Mouse (Mus musculus) forebrain, embryonic 10.5 days (tissue): Measurements from ENCODE around the gene Rpl18. TPM values are rescaled to one million over a fixed set of nuclear protein-coding genes. Genes with fewer than 3 reads are reported as not detected.
A peak's percentile ranks its signal among the peaks of the same experiment; 100 is the strongest.

Source experiments
- DNase-seq: peaks from one replicate; pipeline ENCODE4 v3.0.0-alpha.2; 2017; ENCODE audit warnings: low spot score; ENCODE audit errors: extremely low spot score
- H3K27ac ChIP-seq: fragments of 300-500 bp; sonication (generic); 2 replicates; pipeline ENCODE4 v1.5.1; 2016; ENCODE audit warnings: mild to moderate bottlenecking
- H3K27me3 ChIP-seq: fragments of 300-500 bp; sonication (generic); 2 replicates; pipeline ENCODE4 v1.6.1; 2016; ENCODE audit warnings: mild to moderate bottlenecking; ENCODE audit not compliant: poor library complexity, severe bottlenecking
- H3K36me3 ChIP-seq: fragments of 300-500 bp; sonication (generic); replicated peaks from 2 replicates; pipeline ENCODE4 v1.6.1; 2016; ENCODE audit warnings: mild to moderate bottlenecking, moderate library complexity
- H3K4me1 ChIP-seq: fragments of 300-500 bp; sonication (generic); 2 replicates; pipeline ENCODE4 v1.6.1; 2016
- H3K4me3 ChIP-seq: fragments of 300-500 bp; sonication (generic); 2 replicates; pipeline ENCODE4 v1.5.1; 2016; ENCODE audit warnings: mild to moderate bottlenecking, moderate library complexity
- H3K9me3 ChIP-seq: fragments of 300-500 bp; sonication (generic); 2 replicates; pipeline ENCODE4 v1.6.1; 2016; ENCODE audit warnings: mild to moderate bottlenecking, moderate library complexity
- WGBS: fragments of 180-500 bp; shearing (Covaris S2); methylation state at CpG from one replicate; pipeline ENCODE4 v1.1.7; 2016; 5-methylcytosine and 5-hydroxymethylcytosine counted together
- polyA plus RNA-seq: library from polyadenylated mRNA; unstranded; fragments of >200 nt; fragmentation: Nextera tagmentation; extraction: Ambion mirVana; gene quantifications from 2 replicates; pipeline ENCODE4 v1.2.1, GENCODE M21; 2016

The Rpl18 gene
- 1,181 and 1,186 TPM in 2 replicates for polyA plus RNA-seq

- H3K4me3 ChIP-seq = peak within 1 kb of the TSS; percentile 96
- H3K27ac ChIP-seq = peak within 1 kb of the TSS; percentile 90
- H3K4me1 ChIP-seq = peaks cover 61% of the 10 kb centered on the region
- DNase-seq = peak; percentile 95
- H3K36me3 ChIP-seq = peaks cover 52% of the 10 kb centered on the region
- 7% methylated on average over 34 of the region's 34 CpGs for WGBS
- H3K9me3 ChIP-seq = no peaks in the 10 kb centered on the region
- H3K27me3 ChIP-seq = no peaks in the 10 kb centered on the region
Observed at GRCm38 (mm10) chr7:45715090-45715708, at the start of gene Rpl18. Gene Rpl18, plus strand, starts transcription at chr7:45715457.

GRCm38 (mm10) chr7:45666161-45666560 is 49.1 kb upstream of the Rpl18 start, which contains the start of gene Fut2:
Gene Fut2, minus strand, starts transcription at chr7:45666394.
- 79% methylated on average over 7 of the region's 7 CpGs for WGBS
- no peaks in the 10 kb centered on the region for H3K27me3 ChIP-seq
- no peaks in the 10 kb centered on the region for H3K36me3 ChIP-seq
- H3K4me3 ChIP-seq = no peak within 1 kb of the TSS
- peaks cover 3% of the 10 kb centered on the region; the same call in 1 of the 2 replicates for H3K9me3 ChIP-seq
- no peak within 1 kb of the TSS; the same call in 1 of the 2 replicates for H3K27ac ChIP-seq
- no peak for DNase-seq
- H3K4me1 ChIP-seq = peaks cover 31% of the 10 kb centered on the region

GRCm38 (mm10) chr7:45667761-45668160 is 47.5 kb upstream of the Rpl18 start:
- H3K4me1 ChIP-seq = peaks cover 31% of the 10 kb centered on the region
- no peak for DNase-seq
- no peaks in the 10 kb centered on the region for H3K27me3 ChIP-seq
- H3K9me3 ChIP-seq = peaks cover 3% of the 10 kb centered on the region; the same call in 1 of the 2 replicates
- H3K36me3 ChIP-seq = no peaks in the 10 kb centered on the region
- H3K4me3 ChIP-seq = no peak overlapping the region
- no peak overlapping the region for H3K27ac ChIP-seq
- 65% methylated on average over 14 of the region's 14 CpGs for WGBS

GRCm38 (mm10) chr7:45668921-45669320 is 46.3 kb upstream of the Rpl18 start:
- H3K36me3 ChIP-seq = no peaks in the 10 kb centered on the region
- no peak overlapping the region for H3K4me3 ChIP-seq
- no peak overlapping the region for H3K27ac ChIP-seq
- peaks cover 24% of the 10 kb centered on the region for H3K4me1 ChIP-seq
- peaks cover 3% of the 10 kb centered on the region; the same call in 1 of the 2 replicates for H3K9me3 ChIP-seq
- H3K27me3 ChIP-seq = no peaks in the 10 kb centered on the region
- no peak for DNase-seq
- WGBS = 94% methylated on average over 9 of the region's 9 CpGs

GRCm38 (mm10) chr7:45677627-45678295 is 37.5 kb upstream of the Rpl18 start:
- 88% methylated on average over 7 of the region's 7 CpGs for WGBS

GRCm38 (mm10) chr7:45678513-45678912 is 36.7 kb upstream of the Rpl18 start:
- WGBS = 96% methylated on average over 14 of the region's 14 CpGs
- Histone ChIP-seq H3K27me3 (no peaks in the 10 kb centered on the region), H3K36me3 (no peaks in the 10 kb centered on the region), H3K4me3 (no peak overlapping the region), H3K9me3 (no peaks in the 10 kb centered on the region), H3K4me1 (peaks cover 21% of the 10 kb centered on the region), H3K27ac (no peak overlapping the region)
- no peak for DNase-seq

More at GRCm38 (mm10) chr7:45677627-45678295, 37.5 kb upstream of the Rpl18 start:
- Histone ChIP-seq H3K4me3 (no peak overlapping the region), H3K4me1 (peaks cover 13% of the 10 kb centered on the region), H3K27ac (0 out of 2 replicates have a peak overlapping the region, but pooled peaks have one; percentile 4), H3K9me3 (no peaks in the 10 kb centered on the region), H3K36me3 (no peaks in the 10 kb centered on the region), H3K27me3 (no peaks in the 10 kb centered on the region)
- DNase-seq = no peak

- Histone ChIP-seq H3K27me3 (no peaks in the 10 kb centered on the region), H3K4me1 (peaks cover 35% of the 10 kb centered on the region), H3K36me3 (no peaks in the 10 kb centered on the region), H3K27ac (no peak overlapping the region), H3K9me3 (no peaks in the 10 kb centered on the region), H3K4me3 (no peak overlapping the region)
- no peak for DNase-seq
- WGBS = 74% methylated on average over 14 of the region's 14 CpGs
Observed at GRCm38 (mm10) chr7:45679966-45680621, 35.2 kb upstream of the Rpl18 start.

- H3K36me3 ChIP-seq = no peaks in the 10 kb centered on the region
- no peak for DNase-seq
- WGBS = 87% methylated on average over 8 of the region's 8 CpGs
- peaks cover 46% of the 10 kb centered on the region for H3K4me1 ChIP-seq
- no peak overlapping the region for H3K4me3 ChIP-seq
- H3K27ac ChIP-seq = no peak overlapping the region
- peaks cover 7% of the 10 kb centered on the region; the same call in 1 of the 2 replicates for H3K27me3 ChIP-seq
- H3K9me3 ChIP-seq = no peaks in the 10 kb centered on the region
Observed at GRCm38 (mm10) chr7:45681046-45681736, 34.1 kb upstream of the Rpl18 start.

- WGBS = 26% methylated on average over 14 of the region's 14 CpGs
- H3K27ac ChIP-seq = peak overlapping the region; percentile 86
- peaks cover 55% of the 10 kb centered on the region for H3K4me1 ChIP-seq
- peak overlapping the region; percentile 32 for H3K4me3 ChIP-seq
- H3K9me3 ChIP-seq = no peaks in the 10 kb centered on the region
- peak; percentile 90 for DNase-seq
- peaks cover 7% of the 10 kb centered on the region; the same call in 1 of the 2 replicates for H3K27me3 ChIP-seq
- H3K36me3 ChIP-seq = no peaks in the 10 kb centered on the region
Observed at GRCm38 (mm10) chr7:45682144-45683126, 32.8 kb upstream of the Rpl18 start.

GRCm38 (mm10) chr7:45683396-45684050 is 31.7 kb upstream of the Rpl18 start, which contains the start of gene Ntn5:
Gene Ntn5, plus strand, starts transcription at chr7:45684022.
- peak within 1 kb of the TSS; percentile 86 for H3K27ac ChIP-seq
- peak within 1 kb of the TSS; percentile 32 for H3K4me3 ChIP-seq
- peaks cover 55% of the 10 kb centered on the region for H3K4me1 ChIP-seq
- DNase-seq = no peak
- 72% methylated on average over 7 of the region's 7 CpGs for WGBS
- H3K27me3 ChIP-seq = peaks cover 7% of the 10 kb centered on the region; the same call in 1 of the 2 replicates
- no peaks in the 10 kb centered on the region for H3K36me3 ChIP-seq
- no peaks in the 10 kb centered on the region for H3K9me3 ChIP-seq

GRCm38 (mm10) chr7:45685811-45686210 is 29.4 kb upstream of the Rpl18 start:
- WGBS = 58% methylated on average over 10 of the region's 10 CpGs
- no peak overlapping the region; the same call in 1 of the 2 replicates for H3K4me3 ChIP-seq
- peak overlapping the region; percentile 68 for H3K27ac ChIP-seq
- H3K4me1 ChIP-seq = peaks cover 68% of the 10 kb centered on the region
- DNase-seq = no peak
- no peaks in the 10 kb centered on the region for H3K9me3 ChIP-seq
- H3K36me3 ChIP-seq = no peaks in the 10 kb centered on the region
- peaks cover 7% of the 10 kb centered on the region; the same call in 1 of the 2 replicates for H3K27me3 ChIP-seq
